Mouse (Mus musculus) embryonic facial prominence, embryonic 11.5 days (tissue): Measurements from ENCODE around the gene Gyg. TPM values are rescaled to one million over a fixed set of nuclear protein-coding genes. Genes with fewer than 3 reads are reported as not detected.

Experiments
- ATAC-seq: fragments of 200-750 bp; cut with Nextera tagmentation; replicated peaks from 2 replicates; pipeline ENCODE4 v1.8.0; 2017; ENCODE audit warnings: low read depth; ENCODE audit not compliant: insufficient number of reproducible peaks, low FRiP score, low TSS enrichment
- DNase-seq: peaks from one replicate; pipeline ENCODE4 v3.0.0-alpha.2; 2015; ENCODE audit warnings: low spot score
- H3K27ac ChIP-seq: fragments of 300-500 bp; sonication (generic); replicated peaks from 2 replicates; pipeline ENCODE4 v1.5.1; 2014; ENCODE audit warnings: mild to moderate bottlenecking, low read depth, low read length, control low read depth
- H3K27me3 ChIP-seq: fragments of 300-500 bp; sonication (generic); 2 replicates; pipeline ENCODE4 v1.6.1; 2014; ENCODE audit warnings: mild to moderate bottlenecking, low read length, moderate library complexity, mixed read lengths; ENCODE audit not compliant: control insufficient read depth, insufficient read depth
- H3K36me3 ChIP-seq: fragments of 300-500 bp; sonication (generic); replicated peaks from 2 replicates; pipeline ENCODE4 v1.6.1; 2014; ENCODE audit warnings: low read depth, mild to moderate bottlenecking, low read length, moderate library complexity, mixed read lengths; ENCODE audit not compliant: control insufficient read depth, insufficient read depth
- H3K4me1 ChIP-seq: fragments of 300-500 bp; sonication (generic); 2 replicates; pipeline ENCODE4 v1.6.1; 2014; ENCODE audit warnings: low read length, mixed read lengths; ENCODE audit not compliant: control insufficient read depth, insufficient read depth
- H3K4me2 ChIP-seq: fragments of 300-500 bp; sonication (generic); 2 replicates; pipeline ENCODE4 v1.6.1; 2014; ENCODE audit warnings: low read depth, mild to moderate bottlenecking, control low read depth, low read length, moderate library complexity
- H3K4me3 ChIP-seq: fragments of 300-500 bp; sonication (generic); 2 replicates; pipeline ENCODE4 v1.5.1; 2014; ENCODE audit warnings: low read depth, low read length, control low read depth
- H3K9ac ChIP-seq: fragments of 300-500 bp; sonication (generic); replicated peaks from 2 replicates; pipeline ENCODE4 v1.6.1; 2014; ENCODE audit warnings: mild to moderate bottlenecking, control low read depth, low read length
- H3K9me3 ChIP-seq: fragments of 300-500 bp; sonication (generic); replicated peaks from 2 replicates; pipeline ENCODE4 v1.6.1; 2016; ENCODE audit warnings: mild to moderate bottlenecking, low read length, inconsistent platforms, mixed read lengths; ENCODE audit not compliant: control insufficient read depth
- WGBS: fragments of 180-500 bp; shearing (Covaris S2); extraction: QIAGEN DNeasy Blood & Tissue Kit; methylation state at CpG from one replicate; pipeline ENCODE4 v1.1.7; 2014; 5-methylcytosine and 5-hydroxymethylcytosine counted together
- polyA plus RNA-seq: library from polyadenylated mRNA; unstranded; fragments of >200 nt; fragmentation: Nextera tagmentation; extraction: Ambion mirVana; gene quantifications from 2 replicates; pipeline ENCODE4 v1.2.1, GENCODE M21; 2014

Gene Gyg
- polyA plus RNA-seq, 1 experiment from 2014 or later: 57.5 TPM

DNA sequence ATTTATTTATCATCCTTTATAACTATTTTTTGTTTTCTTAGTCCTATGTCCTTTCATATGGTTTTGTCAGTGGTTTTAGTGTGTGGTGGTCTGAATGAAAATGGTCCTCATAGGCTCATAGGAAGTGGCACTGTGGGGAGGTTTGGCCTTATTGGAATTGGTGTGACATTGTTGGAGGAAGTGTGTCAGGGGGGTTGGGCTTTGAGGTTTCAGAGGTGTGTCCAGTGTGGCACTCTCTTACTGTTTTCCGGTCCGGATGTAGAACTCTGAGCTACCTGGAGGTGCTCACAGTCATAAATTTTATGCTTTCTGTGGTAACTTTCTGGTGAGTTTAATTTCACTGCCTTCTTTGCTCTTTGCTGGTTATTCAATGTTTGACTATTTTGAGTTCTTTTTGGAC lies 50.3 kb downstream of the Gyg start:
- Histone ChIP-seq H3K4me2 (no peak overlapping the region), H3K9ac (no peak overlapping the region), H3K36me3 (no peaks in the 10 kb centered on the region), H3K9me3 (no peaks in the 10 kb centered on the region), H3K27ac (no peak overlapping the region), H3K4me1 (no peaks in the 10 kb centered on the region), H3K27me3 (no peaks in the 10 kb centered on the region), H3K4me3 (no peak overlapping the region)
- ATAC-seq: no peak
- no peak for DNase-seq
- 86% methylated on average over 2 of the region's 2 CpGs for WGBS

DNA sequence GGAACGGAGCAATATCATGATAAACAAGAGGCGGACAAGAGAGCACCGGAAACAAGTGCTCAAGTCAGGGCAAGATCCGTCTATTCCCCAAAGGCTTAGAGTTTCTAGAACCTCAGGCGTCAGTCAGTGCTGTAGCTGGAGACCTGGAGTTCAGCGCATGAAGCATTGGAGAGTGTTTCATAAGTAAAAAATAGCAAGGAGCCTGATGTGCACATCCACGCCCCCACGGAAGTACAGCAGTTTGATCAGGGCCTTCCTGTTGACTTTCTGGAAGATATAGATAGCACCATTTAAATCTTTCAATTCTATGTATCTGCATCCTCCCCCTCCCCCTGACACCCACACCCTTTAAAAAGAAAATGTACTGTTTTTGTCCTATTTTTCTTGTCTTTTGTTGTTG lies 50.8 kb downstream of the Gyg start:
- no peak for ATAC-seq
- H3K9ac ChIP-seq: no peak overlapping the region
- no peaks in the 10 kb centered on the region for H3K36me3 ChIP-seq
- no peaks in the 10 kb centered on the region for H3K27me3 ChIP-seq
- no peaks in the 10 kb centered on the region for H3K4me1 ChIP-seq
- H3K9me3 ChIP-seq: no peaks in the 10 kb centered on the region
- no peak for DNase-seq
- H3K4me2 ChIP-seq: no peak overlapping the region
- 94% methylated on average over 8 of the region's 8 CpGs for WGBS
- no peak overlapping the region for H3K27ac ChIP-seq
- H3K4me3 ChIP-seq: no peak overlapping the region

GRCm38 (mm10) chr3:20103830-20104229 lies 51.3 kb downstream of the Gyg start:
- H3K9ac ChIP-seq: no peak overlapping the region
- no peaks in the 10 kb centered on the region for H3K9me3 ChIP-seq
- no peaks in the 10 kb centered on the region for H3K4me1 ChIP-seq
- DNase-seq (no peak), ATAC-seq (no peak)
- H3K27ac ChIP-seq: no peak overlapping the region
- no peaks in the 10 kb centered on the region for H3K36me3 ChIP-seq
- H3K4me3 ChIP-seq: no peak overlapping the region
- H3K4me2 ChIP-seq: no peak overlapping the region
- 77% methylated on average over 3 of the region's 3 CpGs for WGBS
- no peaks in the 10 kb centered on the region for H3K27me3 ChIP-seq

GRCm38 (mm10) chr3:20082161-20082560 lies 73.0 kb downstream of the Gyg start:
- H3K9ac ChIP-seq: no peak overlapping the region
- H3K4me2 ChIP-seq: no peak overlapping the region
- no peak for ATAC-seq
- H3K36me3 ChIP-seq: no peaks in the 10 kb centered on the region
- DNase-seq: no peak
- no peaks in the 10 kb centered on the region for H3K9me3 ChIP-seq
- H3K27ac ChIP-seq: no peak overlapping the region
- H3K4me3 ChIP-seq: no peak overlapping the region
- H3K27me3 ChIP-seq: no peaks in the 10 kb centered on the region
- no peaks in the 10 kb centered on the region for H3K4me1 ChIP-seq
- WGBS: 73% methylated on average over 3 of the region's 3 CpGs

- Histone ChIP-seq H3K27me3 (no peaks in the 10 kb centered on the region), H3K36me3 (no peaks in the 10 kb centered on the region), H3K4me3 (no peak overlapping the region), H3K9ac (no peak overlapping the region), H3K4me1 (no peaks in the 10 kb centered on the region), H3K4me2 (no peak overlapping the region), H3K27ac (no peak overlapping the region), H3K9me3 (no peaks in the 10 kb centered on the region)
- DNase-seq (no peak), ATAC-seq (no peak)
- 84% methylated on average over 11 of the region's 11 CpGs for WGBS
Measured at GRCm38 (mm10) chr3:20076145-20077053, 78.7 kb downstream of the Gyg start.

Other genes starting within 250 kb of the Gyg start
- 5.1 and 7.4 TPM in 2 replicates for gene Cp, start 198.3 kb downstream of the Gyg start, polyA plus RNA-seq
- gene Hps3, start 120.0 kb downstream of the Gyg start, polyA plus RNA-seq: 11.3 and 12.1 TPM in 2 replicates
- gene Hltf, start 97.5 kb downstream of the Gyg start, polyA plus RNA-seq: 23.2 and 23.3 TPM in 2 replicates
- gene Cpa3, start 86.9 kb upstream of the Gyg start, polyA plus RNA-seq: 0.96 and 1.1 TPM in 2 replicates
- not detected in 2 replicates for gene Cpb1, start 120.4 kb upstream of the Gyg start, polyA plus RNA-seq
- gene Agtr1b, start 211.9 kb upstream of the Gyg start, polyA plus RNA-seq: 0.35 TPM in 1 of 2 replicates, not detected in the other